Mouse (Mus musculus) testis, adult 2 months (tissue): Measurements from ENCODE around the gene Dnmbp.

Source experiments
- CTCF ChIP-seq: fragments of 200-500 bp; IDR thresholded peaks from 2 replicates; pipeline ENCODE4 v1.5.1; 2012; ENCODE audit warnings: low read depth, mild to moderate bottlenecking, inconsistent platforms, low read length, moderate library complexity; ENCODE audit not compliant: control insufficient read depth, insufficient read depth, insufficient replicate concordance
- POLR2A ChIP-seq: fragments of 200-500 bp; IDR thresholded peaks from 2 replicates; pipeline ENCODE4 v1.6.1; 2012; ENCODE audit warnings: low read depth, mild to moderate bottlenecking, inconsistent platforms, low read length, moderate library complexity; ENCODE audit not compliant: control insufficient read depth

- TF ChIP-seq CTCF, result peak; percentile 70; the same call in 1 of the 2 replicates
- no peak for TF ChIP-seq POLR2A
Measured at GRCm38 (mm10) chr19:43922963-43923362, 17.0 kb downstream of the Dnmbp start.
